ENCODE assay signal across 13 mouse cellular contexts in genomic region chr2:125800428-125800827, GRCm38 (mm10). TPM values are rescaled to one million over a fixed set of nuclear protein-coding genes. Genes with fewer than 3 reads are reported as not detected.
DNase-seq lines count a peak whose midpoint lies in the region; ATAC-seq and TF ChIP-seq lines count a peak whose summit lies in the region.
"Had no signal": no experiment of that assay in that cellular context is flagged by ENCODE, and none has a peak within 500 bp of the region (broad histone marks: within the 10 kb centered on the region; RNA-seq: fewer than 3 reads in every experiment).

No protein-coding gene starts in this region.

- no peaks in the 10 kb centered on the region for H3K27me3 ChIP-seq in lung, embryonic 14.5 days (ENCODE audit: insufficient read depth, low read length)

- no peak overlapping the region for H3K9ac ChIP-seq in lung, embryonic 14.5 days

- no peaks in the 10 kb centered on the region for H3K36me3 ChIP-seq in lung, embryonic 14.5 days (ENCODE audit: insufficient read depth)
- H3K36me3 ChIP-seq: hindbrain, embryonic 10.5 days; limb, embryonic 10.5 days had no signal

- 46% methylated on average over 4 of the region's 4 CpGs for WGBS in lung, embryonic 14.5 days

- H3K9me3 ChIP-seq in lung, embryonic 14.5 days (ENCODE audit: low read depth, low read length): no peaks in the 10 kb centered on the region
- H3K9me3 ChIP-seq: hindbrain, embryonic 10.5 days; limb, embryonic 10.5 days had no signal

- no peak for ATAC-seq in lung, embryonic 14.5 days (ENCODE audit: insufficient read depth)
- no peak for ATAC-seq in megakaryocyte, adult 5-6 weeks (ENCODE audit: poor library complexity, severe bottlenecking)

- H3K4me1 ChIP-seq in lung, embryonic 14.5 days (ENCODE audit: insufficient read depth): peaks cover 2% of the 10 kb centered on the region; the same call in 1 of the 2 replicates
- H3K4me1 ChIP-seq: limb, embryonic 10.5 days had no signal

- no peak overlapping the region for H3K4me3 ChIP-seq in lung, embryonic 14.5 days (ENCODE audit: low read depth, low read length)
- H3K4me3 ChIP-seq in gastrocnemius, adult 2 months: no peak overlapping the region
- H3K4me3 ChIP-seq: hindbrain, embryonic 10.5 days; limb, embryonic 10.5 days; myocyte had no signal

- no peak for TF ChIP-seq CTCF in lung, embryonic 14.5 days (IDR thresholded peaks at IDR 0.05; ENCODE audit: low read depth)
- no peak for TF ChIP-seq CTCF in gastrocnemius, adult 2 months (IDR thresholded peaks at IDR 0.05)

- no peak overlapping the region for H3K27ac ChIP-seq in lung, embryonic 14.5 days (ENCODE audit: low read depth)
- H3K27ac ChIP-seq in gastrocnemius, adult 2 months: no peak overlapping the region
- H3K27ac ChIP-seq: hindbrain, embryonic 10.5 days; limb, embryonic 10.5 days had no signal

- H3K4me2 ChIP-seq in lung, embryonic 14.5 days: peak overlapping the region; percentile 28; the same call in 1 of the 2 replicates

- peak; percentile 69 to 78 for DNase-seq in adrenal gland, adult (ENCODE audit: inconsistent age in 2 of 2, low spot score in 1 of 2)
- DNase-seq in adrenal gland, postnatal 4 days (ENCODE audit: low spot score in 2 of 2): no peak
- DNase-seq in lung, embryonic 14.5 days: no peak
- DNase-seq in lung, postnatal 25 days (ENCODE audit: low spot score): no peak
- DNase-seq in heart, postnatal 4 days: peak; percentile 27
- DNase-seq in testis, postnatal 14 days (ENCODE audit: low spot score): peak; percentile 81
- no peak for DNase-seq in gastrocnemius, adult 2 months
- DNase-seq: kidney, adult 11 months; retina, postnatal 1 day had no signal

- intact Hi-C loops in gastrocnemius, adult 2 months (cut with DNase I): no loop called here

RNA-seq across cellular contexts. Expression of gene Secisbp2l, which starts 17.8 kb away (rescaled TPM):
- 10 to 100 TPM; 58.5 TPM for total RNA-seq in adrenal gland, postnatal 4 days (2021)
- polyA plus RNA-seq in lung, embryonic 14.5 days (2014; fragmentation: Nextera tagmentation; extraction: Ambion mirVana): 22.4 and 22.6 TPM in 2 replicates
- 10 to 100 TPM; 38.1 to 38.6 TPM for total RNA-seq in heart, postnatal 4 days (2021)
- 10 to 100 TPM; 16.3 to 18.2 TPM for total RNA-seq in gastrocnemius, adult 2 months (2021)
- total RNA-seq in megakaryocyte, adult 5-6 weeks (2015): 19.1 and 20.8 TPM in 2 replicates
- 28.1 and 35.0 TPM in 2 replicates for total RNA-seq in megakaryocyte, adult 5-6 weeks (2017)

RNA-seq across cellular contexts. Expression of gene Galk2, which starts 58.5 kb away (rescaled TPM):
- 10 to 100 TPM; 51.4 to 56.5 TPM for total RNA-seq in adrenal gland, postnatal 4 days (2021)
- polyA plus RNA-seq in lung, embryonic 14.5 days (2014; fragmentation: Nextera tagmentation; extraction: Ambion mirVana): 39.3 and 41.3 TPM in 2 replicates
- 10 to 100 TPM; 21.4 to 21.7 TPM for total RNA-seq in heart, postnatal 4 days (2021)
- 1 to 10 TPM; 2.8 to 4.2 TPM for total RNA-seq in gastrocnemius, adult 2 months (2021)
- total RNA-seq in megakaryocyte, adult 5-6 weeks (2015): 21.2 and 24.6 TPM in 2 replicates
- 39.7 and 74.5 TPM in 2 replicates for total RNA-seq in megakaryocyte, adult 5-6 weeks (2017)

RNA-seq across cellular contexts. Expression of gene Cops2, which starts 58.5 kb away (rescaled TPM):
- 100 to 1,000 TPM; 144 to 145 TPM for total RNA-seq in adrenal gland, postnatal 4 days (2021)
- 85.9 and 89.7 TPM in 2 replicates for polyA plus RNA-seq in lung, embryonic 14.5 days (2014; fragmentation: Nextera tagmentation; extraction: Ambion mirVana)
- total RNA-seq in heart, postnatal 4 days (2021): 10 to 100 TPM; 91.2 to 92.3 TPM
- total RNA-seq in gastrocnemius, adult 2 months (2021): 100 to 1,000 TPM; 109 to 116 TPM
- 83.8 and 92.2 TPM in 2 replicates for total RNA-seq in megakaryocyte, adult 5-6 weeks (2015)
- 111 and 148 TPM in 2 replicates for total RNA-seq in megakaryocyte, adult 5-6 weeks (2017)

Comparison
In these comparisons a context has a peak if more than half of its experiments do, and no peak if none do; other contexts are left out.
1. DNase-seq: peak in adrenal gland, adult (2 of 2), heart, postnatal 4 days (single experiment) and testis, postnatal 14 days (single experiment); none in adrenal gland, postnatal 4 days (0 of 2), lung, embryonic 14.5 days (single experiment), lung, postnatal 25 days (single experiment) and gastrocnemius, adult 2 months (single experiment).
2. RNA of gene Galk2, which starts 58.5 kb away (total RNA-seq): 51.4 to 56.5 TPM in adrenal gland, postnatal 4 days, 21.2 to 74.5 TPM in megakaryocyte, adult 5-6 weeks and 21.4 to 21.7 TPM in heart, postnatal 4 days; 2.8 to 4.2 TPM in gastrocnemius, adult 2 months; every median in the first group is over 4 times any median in the second.